Mouse (Mus musculus) thymus, postnatal 0 days (tissue): ENCODE results near the gene 2610318N02Rik. TPM values are rescaled to one million over a fixed set of nuclear protein-coding genes. Genes with fewer than 3 reads are reported as not detected.
"Not testable (repeated sequence)": the region's sequence is repeated elsewhere in the genome, so short reads cannot be mapped to it uniquely, and the experiment has no call there.

Source experiments
- DNase-seq: peaks from one replicate; pipeline ENCODE4 v3.0.0-alpha.2; 2015; ENCODE audit warnings: low spot score
- polyA plus RNA-seq: library from polyadenylated mRNA; unstranded; fragments of >200 nt; fragmentation: Nextera tagmentation; extraction: Ambion mirVana; gene quantifications from 2 replicates; pipeline ENCODE4 v1.2.1, GENCODE M21; 2015

The 2610318N02Rik gene
- 56.5 and 61.3 TPM in 2 replicates for polyA plus RNA-seq

GRCm38 (mm10) chr16:17124871-17125520 lies at the start of gene 2610318N02Rik:
Gene 2610318N02Rik, minus strand, starts transcription at chr16:17125167.
- DNase-seq, result peak; percentile 89

- DNase-seq, result no peak
Observed at GRCm38 (mm10) chr16:17168049-17168448, 43.1 kb upstream of the 2610318N02Rik start.

GRCm38 (mm10) chr16:17167179-17167578 lies 42.2 kb upstream of the 2610318N02Rik start:
- no peak for DNase-seq

GRCm38 (mm10) chr16:17165478-17165877 lies 40.5 kb upstream of the 2610318N02Rik start:
- not testable (repeated sequence) for DNase-seq

GRCm38 (mm10) chr16:17154346-17154745 lies 29.4 kb upstream of the 2610318N02Rik start:
- DNase-seq, result no peak

GRCm38 (mm10) chr16:17151874-17152273 lies 26.9 kb upstream of the 2610318N02Rik start:
- DNase-seq, result no peak

- DNase-seq, result no peak
Observed at GRCm38 (mm10) chr16:17150520-17151258, 25.7 kb upstream of the 2610318N02Rik start.

GRCm38 (mm10) chr16:17148084-17148483 lies 23.1 kb upstream of the 2610318N02Rik start:
- peak; percentile 65 for DNase-seq

- peak; percentile 47 for DNase-seq
Observed at GRCm38 (mm10) chr16:17147391-17147929, 22.5 kb upstream of the 2610318N02Rik start.

- DNase-seq, result peak; percentile 84
Observed at GRCm38 (mm10) chr16:17146772-17147235, 21.8 kb upstream of the 2610318N02Rik start, which contains the start of gene Ccdc116. Gene Ccdc116, minus strand, starts transcription at chr16:17147229.

- DNase-seq, result peak; percentile 45
Observed at GRCm38 (mm10) chr16:17144339-17144738, 19.4 kb upstream of the 2610318N02Rik start, which contains the start of gene Ydjc. Gene Ydjc, plus strand, starts transcription at chr16:17144621.

GRCm38 (mm10) chr16:17137355-17137754 lies 12.4 kb upstream of the 2610318N02Rik start:
- DNase-seq, result no peak

- DNase-seq, result no peak
Observed at GRCm38 (mm10) chr16:17132906-17133200, 7.9 kb upstream of the 2610318N02Rik start.

GRCm38 (mm10) chr16:17132089-17132905 lies 7.3 kb upstream of the 2610318N02Rik start, which contains the start of gene Sdf2l1:
Gene Sdf2l1, minus strand, starts transcription at chr16:17132383.
- DNase-seq, result peak; percentile 96

- DNase-seq, result peak; percentile 48
Observed at GRCm38 (mm10) chr16:17131191-17132088, 6.5 kb upstream of the 2610318N02Rik start.

- DNase-seq, result peak; percentile 60
Observed at GRCm38 (mm10) chr16:17127292-17127691, 2.3 kb upstream of the 2610318N02Rik start.

- DNase-seq, result peak; percentile 42
Observed at GRCm38 (mm10) chr16:17124119-17124870, 672 bp downstream of the 2610318N02Rik start.

GRCm38 (mm10) chr16:17121569-17121968 lies 3.4 kb downstream of the 2610318N02Rik start:
- DNase-seq, result no peak

GRCm38 (mm10) chr16:17117309-17117799 lies 7.6 kb downstream of the 2610318N02Rik start:
- no peak for DNase-seq
